Mouse (Mus musculus) forebrain, postnatal 0 days (tissue): Measurements from ENCODE around the gene Ldlrad2. TPM values are rescaled to one million over a fixed set of nuclear protein-coding genes. Genes with fewer than 3 reads are reported as not detected.
A peak's percentile ranks its signal among the peaks of the same experiment; 100 is the strongest.

Source experiments
- ATAC-seq: fragments of 200-750 bp; cut with Nextera tagmentation; 2 replicates; pipeline ENCODE4 v1.8.0; 2017; ENCODE audit warnings: mild to moderate bottlenecking, moderate library complexity
- DNase-seq: peaks from one replicate; pipeline ENCODE4 v3.0.0-alpha.2; 2015
- H3K27ac ChIP-seq: fragments of 300-500 bp; sonication (generic); 2 replicates; pipeline ENCODE4 v1.5.1; 2014; ENCODE audit warnings: low read depth, mild to moderate bottlenecking, antibody characterized with exemption, low read length, moderate library complexity, mixed read lengths
- H3K27me3 ChIP-seq: fragments of 300-500 bp; sonication (generic); 2 replicates; pipeline ENCODE4 v1.6.1; 2014; ENCODE audit warnings: mild to moderate bottlenecking, low read length, mixed read lengths; ENCODE audit not compliant: insufficient read depth
- H3K36me3 ChIP-seq: fragments of 300-500 bp; sonication (generic); 2 replicates; pipeline ENCODE4 v1.6.1; 2014; ENCODE audit warnings: mild to moderate bottlenecking, moderate library complexity; ENCODE audit not compliant: insufficient read depth
- H3K4me1 ChIP-seq: fragments of 300-500 bp; sonication (generic); 2 replicates; pipeline ENCODE4 v1.6.1; 2014; ENCODE audit warnings: antibody characterized with exemption; ENCODE audit not compliant: insufficient read depth
- H3K4me2 ChIP-seq: fragments of 300-500 bp; sonication (generic); 2 replicates; pipeline ENCODE4 v1.6.1; 2014; ENCODE audit warnings: low read depth, mild to moderate bottlenecking, moderate library complexity
- H3K4me3 ChIP-seq: fragments of 300-500 bp; sonication (generic); 2 replicates; pipeline ENCODE4 v1.5.1; 2014; ENCODE audit warnings: low read depth, low read length, mixed read lengths
- H3K9ac ChIP-seq: fragments of 300-500 bp; sonication (generic); 2 replicates; pipeline ENCODE4 v1.6.1; 2014; ENCODE audit warnings: mild to moderate bottlenecking
- H3K9me3 ChIP-seq: fragments of 300-500 bp; sonication (generic); 2 replicates; pipeline ENCODE4 v1.6.1; 2016; ENCODE audit warnings: low read length
- CTCF ChIP-seq: sonication (generic); IDR thresholded peaks from 2 replicates; pipeline ENCODE4 v1.5.1; 2016; ENCODE audit warnings: antibody characterized with exemption, control low read depth, low read depth
- WGBS: fragments of 180-500 bp; shearing (Covaris S2); extraction: QIAGEN DNeasy Blood & Tissue Kit; methylation state at CpG from one replicate; pipeline ENCODE4 v1.1.7; 2014; 5-methylcytosine and 5-hydroxymethylcytosine counted together
- polyA plus RNA-seq: library from polyadenylated mRNA; unstranded; fragments of >200 nt; fragmentation: Nextera tagmentation; extraction: Ambion mirVana; gene quantifications from 2 replicates; pipeline ENCODE4 v1.2.1, GENCODE M21; 2015
- total RNA-seq: library from RNA; depleted of rRNA; stranded (reverse); fragments of >200 nt; gene quantifications from 2 replicates; pipeline ENCODE4 v1.2.3, GENCODE M21; 2014

Ldlrad2 gene
- total and polyA plus RNA-seq, 2 experiments from 2014 or later: not detected

GRCm38 (mm10) chr4:137553466-137553865 is 20.9 kb downstream of the Ldlrad2 start:
- ATAC-seq: no peak
- no peak for DNase-seq
- no peak overlapping the region for H3K4me3 ChIP-seq
- no peak for TF ChIP-seq CTCF
- H3K9me3 ChIP-seq: no peaks in the 10 kb centered on the region
- H3K4me1 ChIP-seq: no peaks in the 10 kb centered on the region
- H3K27ac ChIP-seq: no peak overlapping the region
- no peaks in the 10 kb centered on the region for H3K27me3 ChIP-seq
- H3K36me3 ChIP-seq: no peaks in the 10 kb centered on the region
- no peak overlapping the region for H3K4me2 ChIP-seq
- 93% methylated on average over 17 of the region's 17 CpGs for WGBS
- H3K9ac ChIP-seq: no peak overlapping the region

GRCm38 (mm10) chr4:137546003-137546525 is 28.3 kb downstream of the Ldlrad2 start:
- no peaks in the 10 kb centered on the region for H3K4me1 ChIP-seq
- no peaks in the 10 kb centered on the region for H3K9me3 ChIP-seq
- no peak overlapping the region for H3K9ac ChIP-seq
- ATAC-seq (no peak), DNase-seq (peak; percentile 37)
- TF ChIP-seq CTCF: peak; percentile 65
- no peaks in the 10 kb centered on the region for H3K36me3 ChIP-seq
- H3K4me3 ChIP-seq: no peak overlapping the region
- no peak overlapping the region for H3K27ac ChIP-seq
- no peaks in the 10 kb centered on the region for H3K27me3 ChIP-seq
- 63% methylated on average over 5 of the region's 5 CpGs for WGBS
- H3K4me2 ChIP-seq: no peak overlapping the region

GRCm38 (mm10) chr4:137545568-137545967 is 28.8 kb downstream of the Ldlrad2 start:
- ATAC-seq: no peak
- DNase-seq: no peak
- H3K9me3 ChIP-seq: no peaks in the 10 kb centered on the region
- H3K36me3 ChIP-seq: no peaks in the 10 kb centered on the region
- no peak overlapping the region for H3K27ac ChIP-seq
- no peaks in the 10 kb centered on the region for H3K27me3 ChIP-seq
- 94% methylated on average over 9 of the region's 9 CpGs for WGBS
- no peak overlapping the region for H3K4me3 ChIP-seq
- H3K4me2 ChIP-seq: no peak overlapping the region
- H3K4me1 ChIP-seq: no peaks in the 10 kb centered on the region
- no peak overlapping the region for H3K9ac ChIP-seq
- TF ChIP-seq CTCF: no peak

GRCm38 (mm10) chr4:137542968-137543367 is 31.4 kb downstream of the Ldlrad2 start:
- H3K9me3 ChIP-seq: no peaks in the 10 kb centered on the region
- DNase-seq (no peak), ATAC-seq (no peak)
- WGBS: 88% methylated on average over 10 of the region's 10 CpGs
- no peak overlapping the region for H3K9ac ChIP-seq
- no peak overlapping the region for H3K27ac ChIP-seq
- H3K36me3 ChIP-seq: no peaks in the 10 kb centered on the region
- no peak overlapping the region for H3K4me2 ChIP-seq
- no peak overlapping the region for H3K4me3 ChIP-seq
- no peaks in the 10 kb centered on the region for H3K27me3 ChIP-seq
- H3K4me1 ChIP-seq: no peaks in the 10 kb centered on the region
- TF ChIP-seq CTCF: no peak

- Histone ChIP-seq H3K4me2 (no peak overlapping the region), H3K36me3 (no peaks in the 10 kb centered on the region), H3K9ac (no peak overlapping the region), H3K9me3 (no peaks in the 10 kb centered on the region), H3K4me3 (no peak overlapping the region), H3K27me3 (no peaks in the 10 kb centered on the region), H3K4me1 (no peaks in the 10 kb centered on the region), H3K27ac (no peak overlapping the region)
- ATAC-seq (no peak), DNase-seq (no peak)
- no peak for TF ChIP-seq CTCF
- WGBS: 64% methylated on average over 14 of the region's 14 CpGs
Observed at GRCm38 (mm10) chr4:137540356-137540755, 34.0 kb downstream of the Ldlrad2 start.

- no peak for TF ChIP-seq CTCF
- H3K4me3 ChIP-seq: no peak overlapping the region
- 80% methylated on average over 6 of the region's 6 CpGs for WGBS
Observed at GRCm38 (mm10) chr4:137527872-137528271, 46.5 kb downstream of the Ldlrad2 start.

GRCm38 (mm10) chr4:137527368-137527767 is 47.0 kb downstream of the Ldlrad2 start:
- H3K9ac ChIP-seq: no peak overlapping the region
- H3K4me2 ChIP-seq: no peak overlapping the region
- no peaks in the 10 kb centered on the region for H3K36me3 ChIP-seq
- no peak for TF ChIP-seq CTCF
- no peaks in the 10 kb centered on the region for H3K27me3 ChIP-seq
- no peaks in the 10 kb centered on the region for H3K4me1 ChIP-seq
- H3K27ac ChIP-seq: no peak overlapping the region
- ATAC-seq: no peak
- no peak for DNase-seq
- H3K9me3 ChIP-seq: no peaks in the 10 kb centered on the region
- 57% methylated on average over 4 of the region's 4 CpGs for WGBS
- no peak overlapping the region for H3K4me3 ChIP-seq

More at GRCm38 (mm10) chr4:137527872-137528271, 46.5 kb downstream of the Ldlrad2 start:
- H3K27me3 ChIP-seq: no peaks in the 10 kb centered on the region
- H3K4me1 ChIP-seq: no peaks in the 10 kb centered on the region
- H3K9ac ChIP-seq: no peak overlapping the region
- H3K36me3 ChIP-seq: no peaks in the 10 kb centered on the region
- no peaks in the 10 kb centered on the region for H3K9me3 ChIP-seq
- DNase-seq (no peak), ATAC-seq (no peak)
- H3K4me2 ChIP-seq: no peak overlapping the region
- H3K27ac ChIP-seq: no peak overlapping the region
